Comparison of ENCODE assay signal across 10 mouse cellular contexts in genomic region chr8:113496896-113497295, GRCm38 (mm10).
DNase-seq lines count a peak whose midpoint lies in the region; ATAC-seq lines count a peak whose summit lies in the region.
"Had no signal": no experiment of that assay in that cellular context is flagged by ENCODE, and none has a peak within 500 bp of the region (broad histone marks: within the 10 kb centered on the region; RNA-seq: fewer than 3 reads in every experiment).

No protein-coding gene starts in this region.

- H3K4me3 ChIP-seq in hindbrain, embryonic 11.5 days (ENCODE audit: low read depth, low read length) = no peak overlapping the region
- H3K4me3 ChIP-seq in hindbrain, embryonic 16.5 days (ENCODE audit: low read length) = no peak overlapping the region
- H3K4me3 ChIP-seq in limb, embryonic 13.5 days = no peak overlapping the region
- H3K4me3 ChIP-seq in stomach, embryonic 15.5 days (replicated peaks) = no peak overlapping the region

- H3K9ac ChIP-seq in hindbrain, embryonic 11.5 days (ENCODE audit: low read depth, low read length) = no peak overlapping the region
- no peak overlapping the region for H3K9ac ChIP-seq in hindbrain, embryonic 16.5 days (ENCODE audit: low read depth, low read length)
- H3K9ac ChIP-seq in limb, embryonic 13.5 days = no peak overlapping the region
- no peak overlapping the region for H3K9ac ChIP-seq in stomach, embryonic 15.5 days

- no peaks in the 10 kb centered on the region for H3K27me3 ChIP-seq in hindbrain, embryonic 11.5 days (ENCODE audit: control insufficient read depth, insufficient read depth, low read length)
- H3K27me3 ChIP-seq in hindbrain, embryonic 16.5 days (replicated peaks; ENCODE audit: control insufficient read depth, insufficient read depth, low read length) = no peaks in the 10 kb centered on the region
- no peaks in the 10 kb centered on the region for H3K27me3 ChIP-seq in limb, embryonic 13.5 days
- no peaks in the 10 kb centered on the region for H3K27me3 ChIP-seq in stomach, embryonic 15.5 days (replicated peaks)

- peak; percentile 10 for DNase-seq in hindbrain, embryonic 11.5 days (ENCODE audit: low spot score)
- peak; percentile 5 for DNase-seq in right cerebral cortex, postnatal 4 days
- no peak for DNase-seq in right cerebral cortex, postnatal 25 days
- DNase-seq in thymus, postnatal 36 days = no peak
- DNase-seq in layer of hippocampus, adult 9-10 months (ENCODE audit: low spot score) = no peak
- DNase-seq: thymus, postnatal 25 days had no signal

- no peak overlapping the region for H3K4me2 ChIP-seq in hindbrain, embryonic 11.5 days (replicated peaks; ENCODE audit: low read depth, low read length)
- no peak overlapping the region for H3K4me2 ChIP-seq in hindbrain, embryonic 16.5 days (ENCODE audit: low read length)
- no peak overlapping the region for H3K4me2 ChIP-seq in limb, embryonic 13.5 days (replicated peaks)
- H3K4me2 ChIP-seq in stomach, embryonic 15.5 days = no peak overlapping the region

- no peaks in the 10 kb centered on the region for H3K4me1 ChIP-seq in hindbrain, embryonic 11.5 days (replicated peaks; ENCODE audit: control insufficient read depth, insufficient read depth, low read length)
- no peaks in the 10 kb centered on the region for H3K4me1 ChIP-seq in hindbrain, embryonic 16.5 days (ENCODE audit: control insufficient read depth, insufficient read depth, low read depth, low read length)
- H3K4me1 ChIP-seq in limb, embryonic 13.5 days = no peaks in the 10 kb centered on the region; the same call in 1 of the 2 replicates
- 0 out of 2 replicates have a peak, but pooled peaks cover 2% of the 10 kb centered on the region for H3K4me1 ChIP-seq in stomach, embryonic 15.5 days

- no peak overlapping the region for H3K27ac ChIP-seq in hindbrain, embryonic 11.5 days (ENCODE audit: low read depth, low read length)
- no peak overlapping the region for H3K27ac ChIP-seq in hindbrain, embryonic 16.5 days (ENCODE audit: low read depth, low read length)
- no peak overlapping the region for H3K27ac ChIP-seq in limb, embryonic 13.5 days
- no peak overlapping the region for H3K27ac ChIP-seq in stomach, embryonic 15.5 days

- 73% methylated on average over 12 of the region's 12 CpGs for WGBS in hindbrain, embryonic 11.5 days
- 62% methylated on average over 12 of the region's 12 CpGs for WGBS in hindbrain, embryonic 16.5 days
- 39% methylated on average over 12 of the region's 12 CpGs for WGBS in limb, embryonic 13.5 days
- WGBS in stomach, embryonic 15.5 days = 39% methylated on average over 12 of the region's 12 CpGs

- H3K36me3 ChIP-seq in hindbrain, embryonic 11.5 days (ENCODE audit: control insufficient read depth, insufficient read depth, low read length) = no peaks in the 10 kb centered on the region
- no peaks in the 10 kb centered on the region for H3K36me3 ChIP-seq in hindbrain, embryonic 16.5 days (ENCODE audit: control insufficient read depth, insufficient read depth, low read length)
- no peaks in the 10 kb centered on the region for H3K36me3 ChIP-seq in limb, embryonic 13.5 days
- no peaks in the 10 kb centered on the region for H3K36me3 ChIP-seq in stomach, embryonic 15.5 days

- no peaks in the 10 kb centered on the region for H3K9me3 ChIP-seq in hindbrain, embryonic 11.5 days (ENCODE audit: control insufficient read depth, low read length)
- no peaks in the 10 kb centered on the region for H3K9me3 ChIP-seq in hindbrain, embryonic 16.5 days (ENCODE audit: control insufficient read depth, low read length)
- H3K9me3 ChIP-seq in limb, embryonic 13.5 days = no peaks in the 10 kb centered on the region
- no peaks in the 10 kb centered on the region for H3K9me3 ChIP-seq in stomach, embryonic 15.5 days

- no peak for ATAC-seq in hindbrain, embryonic 11.5 days (ENCODE audit: low FRiP score)
- ATAC-seq in hindbrain, embryonic 16.5 days = no peak
- peak; percentile 72 for ATAC-seq in limb, embryonic 13.5 days (ENCODE audit: low FRiP score, low read depth)
- ATAC-seq in stomach, embryonic 15.5 days (ENCODE audit: insufficient read depth, low FRiP score, low read depth) = peak; percentile 56; the same call in 1 of the 2 replicates
- ATAC-seq: CD4-positive, CD25-positive, alpha-beta regulatory T cell, adult 4 months had no signal

Comparison
In these comparisons a context has a peak if more than half of its experiments do, and no peak if none do; other contexts are left out.
1. DNase-seq: peak in hindbrain, embryonic 11.5 days (single experiment) and right cerebral cortex, postnatal 4 days (single experiment); none in right cerebral cortex, postnatal 25 days (single experiment), thymus, postnatal 36 days (0 of 2) and layer of hippocampus, adult 9-10 months (single experiment).
2. ATAC-seq: peak in limb, embryonic 13.5 days (single experiment) and stomach, embryonic 15.5 days (single experiment); none in hindbrain, embryonic 11.5 days (single experiment) and hindbrain, embryonic 16.5 days (single experiment).